Mouse (Mus musculus) ES-Bruce4 (cell line): ENCODE data around the gene Spata16. TPM values are rescaled to one million over a fixed set of nuclear protein-coding genes. Genes with fewer than 3 reads are reported as not detected.

Source experiments
- H3K27ac ChIP-seq: 2 replicates; pipeline ENCODE4 v1.5.1; 2012; ENCODE audit warnings: low read length, inconsistent platforms; ENCODE audit not compliant: insufficient read depth
- H3K27me3 ChIP-seq: 2 replicates; pipeline ENCODE4 v1.6.1; 2012; ENCODE audit warnings: mild to moderate bottlenecking, low read length, inconsistent platforms; ENCODE audit not compliant: control insufficient read depth, poor library complexity, insufficient read depth, severe bottlenecking
- H3K36me3 ChIP-seq: 2 replicates; pipeline ENCODE4 v1.6.1; 2012; ENCODE audit warnings: inconsistent platforms, mild to moderate bottlenecking, low read length, moderate library complexity; ENCODE audit not compliant: control insufficient read depth, poor library complexity, insufficient read depth, severe bottlenecking
- H3K4me1 ChIP-seq: one replicate; pipeline ENCODE4 v1.8.1; 2011; ENCODE audit warnings: low read length; ENCODE audit not compliant: control insufficient read depth, insufficient read depth
- H3K4me3 ChIP-seq: 2 replicates; pipeline ENCODE4 v1.5.1; 2011; ENCODE audit warnings: low read depth, mild to moderate bottlenecking, low read length
- H3K9ac ChIP-seq: 2 replicates; pipeline ENCODE4 v1.6.1; 2012; ENCODE audit warnings: low read depth, mild to moderate bottlenecking, inconsistent platforms; ENCODE audit not compliant: poor library complexity, severe bottlenecking
- H3K9me3 ChIP-seq: replicated peaks from 2 replicates; pipeline ENCODE4 v1.6.1; 2012; ENCODE audit warnings: mild to moderate bottlenecking, low read length, inconsistent platforms; ENCODE audit not compliant: control insufficient read depth, poor library complexity, insufficient read depth, severe bottlenecking
- CTCF ChIP-seq: IDR thresholded peaks from one replicate; pipeline ENCODE4 v1.8.1; 2011; ENCODE audit warnings: low read depth, low read length
- EP300 ChIP-seq: IDR thresholded peaks from 2 replicates; pipeline ENCODE4 v1.6.1; 2011; ENCODE audit warnings: low read depth, low read length; ENCODE audit not compliant: insufficient read depth
- POLR2A ChIP-seq: IDR thresholded peaks from one replicate; pipeline ENCODE4 v1.8.1; 2011; ENCODE audit warnings: low read length; ENCODE audit not compliant: insufficient read depth
- polyA plus RNA-seq: library from polyadenylated mRNA; stranded (reverse); fragments of >200 nt; gene quantifications from 2 replicates; pipeline ENCODE4 v1.2.4, GENCODE M21; 2011; ENCODE audit warnings: low read depth; ENCODE audit not compliant: missing spikeins, insufficient read depth, insufficient read length

The Spata16 gene
- polyA plus RNA-seq, 1 experiment, result not detected

DNA sequence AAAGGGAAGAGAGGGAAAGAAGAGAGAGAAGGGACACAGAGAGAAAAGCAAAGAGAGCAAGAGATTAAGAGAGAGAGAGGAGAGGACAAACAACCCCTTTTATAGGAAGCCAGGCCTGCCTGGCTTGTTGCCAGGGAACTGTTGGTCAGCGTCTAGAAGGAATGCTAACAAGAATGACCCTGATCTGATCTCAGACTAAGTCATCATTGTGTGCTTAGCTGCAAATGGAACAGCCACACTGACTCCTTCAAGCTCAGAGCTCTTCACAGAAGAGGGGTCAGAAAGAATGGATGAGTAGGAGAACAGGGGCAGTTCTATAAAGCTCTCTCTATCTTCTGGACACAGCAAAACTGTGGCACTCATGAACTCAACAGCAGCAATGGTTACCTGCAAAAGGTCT, 334.7 kb downstream of the Spata16 start:
- no peaks in the 10 kb centered on the region for H3K36me3 ChIP-seq
- H3K9ac ChIP-seq, result no peak overlapping the region
- no peak overlapping the region for H3K27ac ChIP-seq
- H3K4me1 ChIP-seq, result no peaks in the 10 kb centered on the region
- H3K27me3 ChIP-seq, result no peaks in the 10 kb centered on the region
- no peaks in the 10 kb centered on the region for H3K9me3 ChIP-seq
- TF ChIP-seq POLR2A (no peak), EP300 (no peak), CTCF (no peak)
- no peak overlapping the region for H3K4me3 ChIP-seq

DNA sequence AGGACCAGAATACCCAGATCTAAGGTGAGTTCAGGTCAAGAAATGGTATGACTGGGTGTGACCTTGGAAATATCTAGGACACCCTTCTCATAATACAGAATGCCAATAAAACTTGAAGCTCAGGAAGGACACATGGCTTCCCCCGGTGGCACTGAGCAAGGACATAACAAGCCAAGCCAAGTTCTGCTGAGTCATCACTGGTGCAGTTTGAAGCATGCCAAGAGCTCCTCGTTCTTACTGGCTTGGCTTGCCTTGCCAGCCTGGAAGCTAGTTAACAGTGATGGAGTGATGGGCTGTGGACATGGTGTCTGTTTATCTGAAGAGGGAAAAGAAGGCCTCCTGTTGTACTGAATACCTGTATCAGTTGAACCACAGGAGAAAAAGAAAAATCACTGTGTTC, 342.2 kb downstream of the Spata16 start:
- Histone ChIP-seq H3K4me3 (no peak overlapping the region), H3K27me3 (no peaks in the 10 kb centered on the region; the same call in 1 of the 2 replicates), H3K27ac (no peak overlapping the region), H3K36me3 (no peaks in the 10 kb centered on the region), H3K9ac (no peak overlapping the region), H3K9me3 (no peaks in the 10 kb centered on the region), H3K4me1 (no peaks in the 10 kb centered on the region)
- TF ChIP-seq EP300 (no peak), CTCF (no peak), POLR2A (no peak)

DNA sequence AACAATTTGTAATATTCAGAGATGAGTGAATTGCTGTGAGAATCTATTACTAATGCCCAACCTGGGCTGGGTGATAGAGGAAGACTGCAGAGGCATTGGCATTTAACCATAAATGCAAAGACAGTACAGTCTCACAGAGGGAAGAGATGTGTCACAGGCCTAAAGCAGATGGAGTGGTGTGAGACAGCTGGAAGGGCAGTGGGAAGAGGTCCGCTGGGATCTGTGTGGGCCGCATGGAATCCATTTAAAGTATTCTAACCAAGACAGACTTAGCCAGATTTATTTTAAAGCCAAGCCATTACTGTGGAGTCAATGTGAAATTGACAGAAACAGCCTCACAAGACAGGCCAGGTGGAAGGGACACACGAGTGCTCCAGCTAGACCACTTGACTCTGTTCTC, 343.0 kb downstream of the Spata16 start:
- Histone ChIP-seq H3K27me3 (no peaks in the 10 kb centered on the region; the same call in 1 of the 2 replicates), H3K4me1 (no peaks in the 10 kb centered on the region), H3K9ac (no peak overlapping the region), H3K27ac (no peak overlapping the region), H3K36me3 (no peaks in the 10 kb centered on the region), H3K9me3 (no peaks in the 10 kb centered on the region), H3K4me3 (no peak overlapping the region)
- TF ChIP-seq CTCF, result no peak
- no peak for TF ChIP-seq POLR2A
- no peak for TF ChIP-seq EP300

DNA sequence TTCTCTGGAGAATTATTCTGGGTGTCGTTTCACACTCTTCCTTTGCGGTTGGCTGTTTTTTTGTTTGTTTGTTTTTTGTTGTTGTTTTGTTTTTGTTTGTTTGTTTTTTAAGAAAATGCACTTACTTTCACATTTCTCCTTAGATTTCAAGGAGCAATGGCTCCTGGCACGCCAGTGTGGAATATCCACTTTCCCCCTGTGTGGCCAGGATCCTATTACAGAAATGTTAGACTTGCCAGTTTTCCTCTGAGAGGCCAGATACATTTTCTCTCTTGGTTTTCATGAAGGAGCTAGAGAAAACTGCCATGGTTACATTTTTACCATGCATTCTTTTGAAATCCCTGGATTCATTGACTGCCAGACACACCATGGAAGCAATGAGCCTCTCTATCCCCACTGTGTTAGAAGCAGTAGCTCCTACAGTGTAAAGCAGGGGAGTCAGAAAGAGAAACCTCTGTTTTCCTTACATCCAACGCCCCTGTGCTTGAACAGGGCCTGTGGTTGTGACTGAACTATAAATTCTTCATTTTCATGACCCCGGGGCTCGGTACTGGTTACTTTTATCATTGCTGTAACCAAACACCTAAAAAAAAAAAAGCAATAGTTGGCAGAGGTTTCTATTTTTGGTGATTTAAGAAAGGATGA, 344.7 kb downstream of the Spata16 start:
- no peak for TF ChIP-seq POLR2A
- TF ChIP-seq EP300, result no peak
- no peak for TF ChIP-seq CTCF
- no peaks in the 10 kb centered on the region; the same call in 1 of the 2 replicates for H3K27me3 ChIP-seq
- no peak overlapping the region for H3K4me3 ChIP-seq
- no peaks in the 10 kb centered on the region; the same call in 1 of the 2 replicates for H3K9me3 ChIP-seq
- H3K36me3 ChIP-seq, result no peaks in the 10 kb centered on the region
- H3K27ac ChIP-seq, result no peak overlapping the region
- no peak overlapping the region for H3K9ac ChIP-seq
- H3K4me1 ChIP-seq, result no peaks in the 10 kb centered on the region

DNA sequence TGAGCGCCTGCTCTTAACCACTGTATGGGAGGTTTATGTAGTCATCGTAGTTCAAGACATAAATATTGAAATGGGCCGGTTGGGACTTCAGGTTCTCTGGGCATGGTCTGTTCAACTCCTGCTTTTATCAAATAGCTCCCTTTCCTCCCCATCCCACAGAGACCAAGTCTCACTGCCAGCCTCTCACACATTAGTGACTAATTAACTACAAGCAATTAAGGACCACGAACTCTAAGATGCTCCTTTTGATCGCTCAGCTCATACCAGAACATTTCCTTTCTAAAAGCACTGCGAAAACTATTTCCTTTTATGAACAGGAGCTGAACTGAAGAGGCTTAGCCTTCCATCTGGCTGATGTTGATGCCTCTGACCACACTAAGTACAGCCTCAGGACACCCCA, 346.3 kb downstream of the Spata16 start:
- H3K4me3 ChIP-seq, result no peak overlapping the region
- H3K9ac ChIP-seq, result no peak overlapping the region
- no peaks in the 10 kb centered on the region for H3K36me3 ChIP-seq
- no peaks in the 10 kb centered on the region; the same call in 1 of the 2 replicates for H3K9me3 ChIP-seq
- no peak overlapping the region for H3K27ac ChIP-seq
- no peaks in the 10 kb centered on the region; the same call in 1 of the 2 replicates for H3K27me3 ChIP-seq
- H3K4me1 ChIP-seq, result no peaks in the 10 kb centered on the region
- no peak for TF ChIP-seq EP300
- TF ChIP-seq CTCF, result no peak
- TF ChIP-seq POLR2A, result no peak

DNA sequence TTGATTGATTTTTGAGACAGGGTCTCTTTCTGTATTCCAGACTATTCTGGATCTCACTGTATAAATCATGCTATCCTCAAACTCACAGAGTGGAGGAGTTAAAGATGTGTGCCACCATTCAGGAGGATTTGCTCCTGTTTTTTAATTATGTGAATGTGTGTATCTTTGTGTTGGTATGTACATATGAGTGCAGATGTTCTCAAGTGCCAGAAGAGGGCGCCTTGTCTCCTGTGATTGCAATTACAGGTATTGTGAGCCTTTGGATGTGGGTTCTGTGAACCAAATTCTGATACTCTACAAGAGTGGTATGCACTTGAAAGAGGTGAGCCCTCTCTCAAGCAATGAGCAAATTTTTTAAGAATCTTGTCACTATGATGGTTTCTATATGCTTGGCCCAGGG, 369.4 kb downstream of the Spata16 start:
- Histone ChIP-seq H3K27me3 (no peaks in the 10 kb centered on the region), H3K9me3 (no peaks in the 10 kb centered on the region; the same call in 1 of the 2 replicates), H3K9ac (no peak overlapping the region), H3K27ac (no peak overlapping the region), H3K4me1 (no peaks in the 10 kb centered on the region), H3K36me3 (no peaks in the 10 kb centered on the region), H3K4me3 (no peak overlapping the region)
- no peak for TF ChIP-seq CTCF
